Mouse (Mus musculus) CD4-positive, CD25-positive, alpha-beta regulatory T cell (primary cell): ENCODE measurements around the gene Emsy. TPM values are rescaled to one million over a fixed set of nuclear protein-coding genes. Genes with fewer than 3 reads are reported as not detected.

Experiments used
- polyA plus RNA-seq: library from polyadenylated mRNA; unstranded; fragments of 100-300 nt; shearing (Covaris generic); gene quantifications from one replicate; pipeline ENCODE4 v1.2.1, GENCODE M21; 2017

Emsy gene
- polyA plus RNA-seq, result 85.4 TPM

DNA sequence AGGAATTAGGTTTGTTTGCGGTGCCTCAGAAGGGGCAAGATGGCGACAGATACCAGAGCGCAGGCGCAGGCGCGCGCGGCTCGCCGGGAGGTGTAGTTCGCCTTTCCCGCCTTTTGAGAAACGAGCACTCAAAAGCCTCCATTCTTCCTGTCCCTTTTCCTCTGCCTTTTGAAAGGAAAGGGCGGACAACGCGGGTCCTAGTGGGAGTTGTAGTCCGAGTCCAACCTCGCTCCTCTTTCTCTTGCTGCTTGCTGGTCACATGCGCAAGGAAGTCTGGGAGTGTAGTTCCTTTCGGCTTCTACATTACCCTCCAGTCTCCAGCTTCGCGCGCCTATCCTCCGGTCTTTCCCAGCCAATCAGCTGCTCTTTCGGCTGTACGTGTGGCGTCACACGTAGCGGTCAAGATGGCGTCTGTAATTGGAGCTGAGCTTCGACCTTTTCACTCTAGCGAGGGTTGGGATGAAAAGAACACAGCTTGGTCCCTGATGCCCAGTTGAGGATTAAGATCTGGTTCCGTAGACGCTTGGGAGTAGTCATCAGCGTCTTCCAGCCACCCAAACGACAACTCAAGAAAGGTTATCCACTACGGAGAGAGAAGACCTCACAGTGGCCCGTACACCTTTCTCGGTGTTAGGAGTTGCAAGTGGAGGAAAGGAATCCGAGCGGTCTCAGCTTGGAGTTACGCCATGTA, at the start of gene Emsy:
Emsy (minus strand) TSS at position 253 of the 691 bp plus-strand sequence.

DNA sequence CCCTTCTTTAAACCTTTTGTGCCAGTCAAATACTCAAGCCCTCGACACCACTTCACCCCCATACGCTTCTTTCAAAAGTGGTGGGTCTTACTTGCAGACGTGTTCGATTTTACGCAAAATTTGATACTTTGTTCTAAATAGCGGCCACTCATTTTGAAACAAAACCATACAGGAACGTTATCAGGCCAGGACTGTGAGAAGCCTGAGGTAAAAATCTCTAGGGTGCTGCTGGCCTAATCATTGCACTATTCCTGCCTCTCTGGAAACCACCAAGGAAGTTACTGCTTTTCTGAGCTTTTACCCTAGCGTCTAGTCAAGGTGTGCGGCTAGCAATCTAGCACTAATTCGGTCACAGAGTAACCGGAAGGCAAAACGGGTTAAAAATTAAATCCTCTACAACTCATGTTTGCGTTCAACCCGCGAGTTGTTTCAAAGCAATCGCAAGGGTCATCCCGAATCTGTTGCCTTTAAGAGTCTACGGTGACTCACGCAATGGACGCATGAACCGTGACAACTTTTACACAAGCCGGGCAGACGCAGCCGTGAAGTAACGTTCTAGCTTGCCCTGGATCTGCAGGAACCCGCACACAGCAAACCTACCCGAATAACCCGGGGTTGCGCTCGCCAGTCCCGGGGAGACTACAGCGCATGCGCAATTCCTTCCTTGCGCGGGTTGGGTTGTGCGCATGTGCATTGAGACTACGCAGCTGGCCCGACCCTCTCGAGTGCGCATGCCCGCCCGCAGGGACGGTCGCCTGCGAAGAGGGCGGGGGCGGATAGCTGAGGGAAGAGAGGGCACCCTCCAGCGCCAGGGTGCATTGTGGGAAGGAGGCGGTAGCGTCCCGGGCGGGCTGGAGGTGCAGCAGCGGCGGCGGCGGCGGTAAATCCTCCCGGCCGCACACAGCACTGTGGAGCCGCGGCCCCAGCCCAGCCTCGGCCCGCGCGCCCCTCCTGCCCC, 46.0 kb upstream of the Emsy start, which contains the start of gene Thap12:
Thap12 (plus strand) TSS at position 821 of the 958 bp plus-strand sequence.

Other genes with a start within 250 kb of the Emsy start
- not detected for gene Gucy2d, start 216.4 kb downstream of the Emsy start, polyA plus RNA-seq
- gene Lrrc32, start 167.5 kb downstream of the Emsy start, polyA plus RNA-seq, result 301 TPM
- gene Thap12, start 46.3 kb upstream of the Emsy start, polyA plus RNA-seq, result 56.2 TPM
- gene Wnt11, start 178.3 kb upstream of the Emsy start, polyA plus RNA-seq, result 0.10 TPM